23 mouse cellular contexts compared by ENCODE assay signal in the genomic region with DNA sequence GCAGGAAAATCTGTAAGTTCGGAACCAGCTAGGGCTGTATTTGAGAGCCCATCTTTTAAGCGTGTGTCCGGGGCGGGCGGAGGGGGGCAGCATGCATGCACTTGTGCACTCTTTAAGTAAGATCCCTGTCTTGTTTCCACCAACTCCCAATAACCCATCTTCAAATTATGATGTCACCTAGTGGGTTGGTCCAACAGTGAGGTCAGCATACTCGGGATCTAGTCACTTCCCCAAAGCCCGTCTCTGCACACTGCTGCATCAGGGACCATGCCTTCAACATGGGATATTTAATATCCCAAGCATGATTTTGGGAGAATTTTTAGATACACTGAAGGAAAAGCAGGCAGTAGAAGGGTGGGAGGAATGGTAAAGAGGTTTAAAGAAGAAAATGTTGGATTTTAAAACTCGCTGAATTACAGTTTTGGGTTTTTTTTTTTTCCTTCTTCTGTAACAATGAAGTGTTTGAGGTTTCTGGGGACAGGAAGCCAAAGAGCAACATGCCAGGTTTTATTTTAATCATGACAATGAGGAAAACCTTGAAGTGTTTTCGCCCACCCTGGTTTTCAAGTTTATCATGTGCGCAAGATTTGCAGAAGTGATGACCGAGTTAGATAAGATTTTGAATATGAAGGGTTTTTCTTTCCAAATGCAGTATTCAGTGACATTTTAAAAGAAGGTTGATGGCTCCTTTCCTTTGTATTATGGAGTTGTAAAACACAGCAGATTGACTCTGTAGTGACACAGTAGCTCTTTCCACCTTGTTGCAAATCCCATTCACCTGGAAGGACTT.
DNase-seq lines count a peak whose midpoint lies in the region; ATAC-seq and TF ChIP-seq lines count a peak whose summit lies in the region.
"Had no signal": no experiment of that assay in that cellular context is flagged by ENCODE, and none has a peak within 500 bp of the region (broad histone marks: within the 10 kb centered on the region; RNA-seq: fewer than 3 reads in every experiment).

No protein-coding gene starts in this region.

- no peak for TF ChIP-seq EP300 in ES-Bruce4 (IDR thresholded peaks at IDR 0.05; ENCODE audit: insufficient read depth, low read depth, low read length)

- H3K27ac ChIP-seq in ES-Bruce4 (ENCODE audit: insufficient read depth, low read length) = peak overlapping the region; percentile 92; the same call in 1 of the 2 replicates
- H3K27ac ChIP-seq in bone marrow macrophage, adult 2 months (ENCODE audit: insufficient read depth, low read depth, low read length) = peak overlapping the region; percentile 48
- H3K27ac ChIP-seq in limb, embryonic 10.5 days = no peak overlapping the region
- H3K27ac ChIP-seq: embryonic facial prominence, embryonic 10.5 days; forebrain, embryonic 13.5 days; gastrocnemius, adult 2 months; heart, embryonic 10.5 days; hindbrain, embryonic 13.5 days; intestine, embryonic 15.5 days had no signal

- TF ChIP-seq CTCF in ES-Bruce4 (IDR thresholded peaks at IDR 0.05; ENCODE audit: low read depth, low read length) = no peak
- no peak for TF ChIP-seq CTCF in bone marrow macrophage, adult 2 months (IDR thresholded peaks at IDR 0.05; ENCODE audit: low read depth, low read length)

- no peaks in the 10 kb centered on the region for H3K36me3 ChIP-seq in ES-Bruce4 (ENCODE audit: control insufficient read depth, insufficient read depth, low read length, poor library complexity, severe bottlenecking)
- H3K36me3 ChIP-seq in limb, embryonic 10.5 days = no peaks in the 10 kb centered on the region
- H3K36me3 ChIP-seq: embryonic facial prominence, embryonic 10.5 days; heart, embryonic 10.5 days; hindbrain, embryonic 13.5 days; intestine, embryonic 15.5 days had no signal

- peaks cover 15% of the 10 kb centered on the region for H3K4me1 ChIP-seq in ES-Bruce4 (ENCODE audit: control insufficient read depth, insufficient read depth, low read length)
- peaks cover 22% of the 10 kb centered on the region for H3K4me1 ChIP-seq in bone marrow macrophage, adult 2 months (ENCODE audit: control insufficient read depth, insufficient read depth, low read length)
- peaks cover 4% of the 10 kb centered on the region; the same call in 1 of the 2 replicates for H3K4me1 ChIP-seq in limb, embryonic 10.5 days
- H3K4me1 ChIP-seq: heart, embryonic 10.5 days; hindbrain, embryonic 13.5 days; intestine, embryonic 15.5 days had no signal

- H3K9ac ChIP-seq in ES-Bruce4 (ENCODE audit: low read depth, poor library complexity, severe bottlenecking) = no peak overlapping the region
- H3K9ac ChIP-seq: forebrain, embryonic 13.5 days; forebrain, postnatal 0 days; hindbrain, embryonic 13.5 days; intestine, embryonic 15.5 days had no signal

- no peak for TF ChIP-seq POLR2A in ES-Bruce4 (IDR thresholded peaks at IDR 0.05; ENCODE audit: insufficient read depth, low read length)
- no peak for TF ChIP-seq POLR2A in bone marrow macrophage, adult 2 months (IDR thresholded peaks at IDR 0.05; ENCODE audit: borderline replicate concordance, low read depth, low read length)

- 91% methylated on average over 11 of the region's 11 CpGs for WGBS in limb, embryonic 10.5 days

- no peak overlapping the region for H3K4me3 ChIP-seq in ES-Bruce4 (ENCODE audit: low read depth, low read length)
- peak overlapping the region; percentile 9; the same call in 1 of the 2 replicates for H3K4me3 ChIP-seq in bone marrow macrophage, adult 2 months (ENCODE audit: insufficient read depth, low read length)
- no peak overlapping the region for H3K4me3 ChIP-seq in limb, embryonic 10.5 days
- H3K4me3 ChIP-seq: embryonic facial prominence, embryonic 10.5 days; forebrain, embryonic 13.5 days; gastrocnemius, adult 2 months; heart, embryonic 10.5 days; hindbrain, embryonic 13.5 days; intestine, embryonic 15.5 days had no signal

- H3K27me3 ChIP-seq in ES-Bruce4 (ENCODE audit: control insufficient read depth, insufficient read depth, low read length, poor library complexity, severe bottlenecking) = no peaks in the 10 kb centered on the region
- no peaks in the 10 kb centered on the region for H3K27me3 ChIP-seq in limb, embryonic 10.5 days (ENCODE audit: low read depth, poor library complexity, severe bottlenecking)
- H3K27me3 ChIP-seq: forebrain, embryonic 13.5 days; hindbrain, embryonic 13.5 days; intestine, embryonic 15.5 days had no signal

- H3K9me3 ChIP-seq in ES-Bruce4 (replicated peaks; ENCODE audit: control insufficient read depth, insufficient read depth, low read length, poor library complexity, severe bottlenecking) = no peaks in the 10 kb centered on the region
- no peaks in the 10 kb centered on the region for H3K9me3 ChIP-seq in limb, embryonic 10.5 days (replicated peaks)
- H3K9me3 ChIP-seq: embryonic facial prominence, embryonic 10.5 days; forebrain, embryonic 13.5 days; heart, embryonic 10.5 days; hindbrain, embryonic 13.5 days; intestine, embryonic 15.5 days had no signal

- ATAC-seq in hematopoietic stem cell, adult 5-6 weeks (replicated peaks in 1 of 2; ENCODE audit: insufficient read depth in 1 of 2, low FRiP score in 2 of 2, low TSS enrichment in 1 of 2, low read depth in 1 of 2, poor library complexity in 2 of 2, severe bottlenecking in 2 of 2) = peak; percentile 46 to 69; a peak in 3 of 4 replicates
- ATAC-seq: forebrain, embryonic 13.5 days; forebrain, postnatal 0 days; intestine, embryonic 15.5 days had no signal

- DNase-seq in 416B (ENCODE audit: low read depth) = peak; percentile 55
- DNase-seq in limb, embryonic 10.5 days (ENCODE audit: low spot score) = no peak
- DNase-seq in yolk sac, embryonic 10.5 days (ENCODE audit: low spot score) = no peak
- no peak for DNase-seq in left cerebral cortex, adult 18-20 months (ENCODE audit: low spot score in 2 of 2)
- no peak for DNase-seq in thymus, postnatal 36 days
- DNase-seq: adrenal gland, adult 8-10 months; adrenal gland, postnatal 36 days; cerebellum, adult 11-12 months; cerebellum, adult 9-10 months; cerebellum, postnatal 25 days; forebrain, postnatal 0 days; gastrocnemius, adult 2 months; gastrocnemius, postnatal 25 days; heart, adult 18-20 months; heart, postnatal 4 days had no signal
